Mouse (Mus musculus) cerebellum, postnatal 36 days (tissue): Measurements from ENCODE around the gene Aldh3b3.
A peak's percentile ranks its signal among the peaks of the same experiment; 100 is the strongest.

ENCODE experiments used
- DNase-seq, 2 experiments: peaks; one replicate each; pipeline ENCODE4 v3.0.0; 2021 to 2022; ENCODE audit warnings: mixed read lengths in 2 of 2

Aldh3b3 gene

DNA sequence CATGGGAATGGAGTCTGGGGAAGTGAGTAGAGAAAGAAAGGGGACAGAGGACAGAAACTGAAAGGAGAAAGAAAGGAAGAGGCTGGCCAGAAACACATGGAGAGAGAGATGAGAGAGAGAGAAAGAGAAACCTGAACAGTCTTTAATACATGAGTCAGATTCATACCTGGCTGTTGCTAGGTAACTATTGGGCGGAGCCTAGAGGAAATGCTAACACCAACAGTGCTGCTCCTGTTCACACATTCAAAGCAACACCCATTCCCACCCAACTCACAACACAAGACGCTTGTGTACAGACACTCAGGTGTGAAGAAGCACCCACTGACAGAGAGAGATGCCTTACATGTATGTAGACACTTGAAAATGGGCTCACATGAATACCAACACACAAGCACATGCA lies 17.4 kb downstream of the Aldh3b3 start:
- no peak for DNase-seq

GRCm38 (mm10) chr19:3980309-3980708 lies 21.9 kb downstream of the Aldh3b3 start:
- peak; percentile 73 to 83 for DNase-seq

DNA sequence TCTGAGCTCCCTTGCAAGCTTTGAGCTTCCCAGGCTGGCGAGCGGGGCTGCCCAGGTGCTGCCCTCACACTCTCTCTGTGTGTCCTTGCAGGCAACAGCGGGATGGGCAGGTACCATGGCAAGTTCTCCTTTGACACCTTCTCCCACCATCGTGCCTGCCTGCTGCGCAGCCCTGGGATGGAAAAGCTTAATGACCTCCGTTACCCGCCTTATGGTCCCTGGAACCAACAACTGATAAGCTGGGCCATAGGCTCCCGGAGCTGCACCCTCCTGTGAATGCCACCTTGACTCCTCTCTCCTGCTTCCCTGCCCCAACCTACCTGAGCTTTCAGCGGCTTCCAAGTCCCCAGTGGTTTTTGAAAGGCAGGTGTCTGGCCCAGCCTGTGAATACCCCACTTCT lies 22.5 kb downstream of the Aldh3b3 start:
- no peak for DNase-seq

DNA sequence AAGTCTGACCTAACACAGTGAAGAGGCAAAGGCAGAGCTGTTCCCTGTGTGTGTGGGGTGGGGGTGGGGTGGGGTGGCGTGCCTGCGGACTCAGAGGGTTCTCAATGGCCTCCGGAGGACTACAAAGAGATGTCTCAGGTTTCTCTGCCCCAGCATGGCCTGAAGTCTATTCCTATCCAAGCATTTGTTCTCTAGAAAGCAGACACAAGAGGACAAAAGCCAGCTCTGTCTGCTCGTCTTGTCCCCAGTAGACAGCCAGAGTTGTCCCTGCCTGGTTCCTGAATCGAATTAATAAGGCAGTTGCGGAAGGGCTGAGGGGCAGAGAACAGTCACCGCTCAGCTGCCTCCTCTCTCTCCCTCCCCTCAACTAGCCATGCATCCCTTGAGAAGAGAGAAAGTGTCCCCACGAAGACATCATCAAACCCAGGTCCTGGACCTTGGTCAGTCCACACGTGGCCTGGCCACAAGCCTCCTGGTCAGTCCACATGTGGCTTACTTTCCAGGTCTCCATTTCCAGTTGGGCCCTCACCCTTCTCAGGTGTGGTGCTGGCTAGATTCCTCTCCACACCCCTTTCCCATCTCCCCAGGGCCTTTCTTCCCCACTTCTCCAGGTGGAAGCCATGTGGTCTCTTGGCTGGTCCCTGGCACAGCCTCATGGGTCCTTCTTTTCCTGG lies 25.2 kb downstream of the Aldh3b3 start:
- DNase-seq = no peak

DNA sequence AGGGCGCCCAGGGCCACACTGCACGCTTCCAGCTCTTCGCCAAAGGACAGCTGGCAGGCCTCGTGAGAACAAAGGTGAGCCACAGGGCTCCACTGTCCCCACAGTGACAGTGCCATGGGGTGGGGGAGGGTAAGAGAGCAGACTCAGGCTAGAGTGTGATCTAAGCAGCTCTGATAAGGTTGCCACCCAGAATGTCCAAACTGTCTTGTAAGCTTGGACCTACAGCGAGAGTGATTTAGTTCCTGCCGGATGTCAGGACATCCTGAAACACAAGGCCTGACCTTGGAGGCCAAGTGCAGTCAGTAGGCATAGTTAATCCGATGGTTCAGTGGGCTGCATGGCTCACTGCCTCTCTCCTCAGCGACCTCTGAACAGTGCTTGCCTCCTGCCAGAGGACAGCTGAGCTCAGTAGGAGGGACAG lies 26.8 kb downstream of the Aldh3b3 start:
- DNase-seq = no peak

DNA sequence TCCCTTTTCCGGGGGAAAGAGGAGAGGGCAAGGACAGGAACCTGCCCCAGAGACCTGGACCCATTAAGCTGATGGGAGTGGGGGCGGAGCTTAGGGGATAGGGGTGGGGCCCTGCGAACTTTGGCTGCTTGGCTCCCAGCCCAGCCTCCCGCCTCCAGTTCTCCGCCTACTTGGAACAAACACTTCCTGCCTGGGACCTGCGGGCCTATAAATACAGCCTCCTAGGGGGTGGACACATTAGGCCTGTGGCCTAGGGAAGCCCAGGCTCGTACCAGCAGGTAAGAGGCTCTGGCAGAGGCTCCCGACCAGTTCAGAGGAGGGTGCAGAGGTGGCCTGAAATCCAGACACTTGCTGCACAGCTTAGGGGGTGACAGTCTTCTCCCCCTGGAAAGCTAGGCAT lies 27.9 kb downstream of the Aldh3b3 start, which contains the start of gene Acy3:
Gene Acy3, plus strand, starts transcription at position 237 of the 400 bp plus-strand sequence.
- peak in 1 of 2 experiments; percentile 36 for DNase-seq

DNA sequence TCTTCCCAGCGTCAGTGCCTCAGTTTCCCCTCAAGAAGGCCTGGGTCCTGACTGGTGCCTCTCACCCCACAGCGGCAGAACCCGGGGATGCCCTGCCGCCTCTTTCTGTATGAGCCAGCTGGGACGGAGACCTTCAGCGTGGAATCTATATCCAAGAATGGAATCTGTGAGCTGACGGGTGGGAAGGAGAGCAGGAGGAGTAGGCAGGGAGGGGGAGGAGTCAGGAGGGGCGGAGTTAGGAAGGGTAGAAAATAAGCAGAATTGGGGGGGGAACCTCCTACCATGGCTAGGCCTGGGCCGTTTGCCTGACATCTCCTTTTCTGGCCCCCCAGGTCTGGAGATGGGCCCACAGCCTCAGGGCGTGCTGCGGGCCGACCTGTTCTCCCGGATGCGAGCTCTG lies 29.6 kb downstream of the Aldh3b3 start:
- DNase-seq = no peak

DNA sequence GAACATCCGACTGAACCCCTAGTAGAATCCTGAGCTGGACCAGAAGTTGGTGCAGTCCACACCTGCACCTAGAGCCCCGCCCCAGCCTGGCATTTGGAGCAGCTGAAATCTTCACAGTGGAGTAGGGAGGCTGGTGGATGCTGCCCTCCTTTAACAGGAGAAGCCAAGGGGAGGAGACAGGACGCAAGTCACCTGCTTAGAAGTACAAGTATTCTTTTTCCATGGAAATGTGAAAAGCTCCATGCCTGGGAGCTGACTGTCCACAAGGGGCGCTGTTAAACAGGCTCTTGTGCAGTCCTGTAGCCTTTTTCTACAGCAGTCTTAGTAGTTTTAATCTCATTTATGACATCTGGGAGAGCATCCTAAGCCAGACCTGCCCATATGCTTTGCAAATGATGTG lies 30.3 kb downstream of the Aldh3b3 start:
- no peak for DNase-seq

GRCm38 (mm10) chr19:3990804-3991203 lies 32.4 kb downstream of the Aldh3b3 start:
- DNase-seq = no peak

GRCm38 (mm10) chr19:3991562-3991961 lies 33.1 kb downstream of the Aldh3b3 start:
- no peak for DNase-seq

GRCm38 (mm10) chr19:3991966-3992365 lies 33.5 kb downstream of the Aldh3b3 start:
- no peak for DNase-seq

DNA sequence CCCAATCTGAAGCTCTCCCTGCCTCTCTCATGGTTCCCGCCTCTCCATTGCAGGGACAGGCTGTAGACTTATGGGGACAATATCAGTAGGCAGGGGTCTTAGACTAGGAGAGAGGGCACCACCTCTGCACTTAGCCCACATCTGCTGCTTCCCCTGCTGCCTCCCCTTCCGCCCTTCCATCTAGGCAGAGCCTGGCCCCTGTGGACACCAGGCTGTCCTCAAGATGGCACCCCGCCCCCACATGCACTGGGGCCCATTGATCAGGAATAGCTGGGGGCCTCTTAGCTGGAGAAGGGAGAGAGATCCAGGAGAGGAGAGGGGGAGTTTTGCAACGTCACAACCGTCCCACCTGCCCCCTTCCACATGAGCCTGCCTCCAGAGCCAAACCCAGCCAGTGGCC lies 34.0 kb downstream of the Aldh3b3 start, which contains the start of gene Tbx10:
Gene Tbx10, plus strand, starts transcription at position 337 of the 400 bp plus-strand sequence.
- no peak for DNase-seq

DNA sequence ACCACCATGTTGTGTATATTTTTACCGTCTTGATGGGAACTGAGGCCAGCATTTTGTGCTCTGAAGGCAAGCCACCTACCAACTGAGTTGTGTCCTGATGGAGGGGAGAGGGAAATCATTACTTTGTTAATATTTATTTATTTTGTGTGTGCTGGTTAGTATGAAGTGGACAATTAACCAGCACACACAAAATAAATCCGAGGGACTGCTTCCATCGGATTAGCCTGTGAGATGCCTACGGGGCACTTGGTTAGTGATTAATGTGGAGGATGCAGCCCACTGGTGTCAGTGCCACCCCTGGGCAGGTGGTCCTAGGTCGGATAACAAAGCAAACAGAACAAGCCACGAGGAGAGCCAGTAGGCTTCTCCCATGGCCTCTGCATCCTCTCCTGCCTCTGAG lies 36.5 kb downstream of the Aldh3b3 start:
- no peak for DNase-seq

- DNase-seq = no peak
These were observed 37.1 kb downstream of the Aldh3b3 start for GRCm38 (mm10) chr19:3995505-3995904.

GRCm38 (mm10) chr19:3996106-3996505 lies 37.7 kb downstream of the Aldh3b3 start:
- DNase-seq = no peak

- DNase-seq = no peak
These were observed 38.3 kb downstream of the Aldh3b3 start for GRCm38 (mm10) chr19:3996747-3997146.

- DNase-seq = no peak
These were observed 38.8 kb downstream of the Aldh3b3 start for GRCm38 (mm10) chr19:3997231-3997630.

DNA sequence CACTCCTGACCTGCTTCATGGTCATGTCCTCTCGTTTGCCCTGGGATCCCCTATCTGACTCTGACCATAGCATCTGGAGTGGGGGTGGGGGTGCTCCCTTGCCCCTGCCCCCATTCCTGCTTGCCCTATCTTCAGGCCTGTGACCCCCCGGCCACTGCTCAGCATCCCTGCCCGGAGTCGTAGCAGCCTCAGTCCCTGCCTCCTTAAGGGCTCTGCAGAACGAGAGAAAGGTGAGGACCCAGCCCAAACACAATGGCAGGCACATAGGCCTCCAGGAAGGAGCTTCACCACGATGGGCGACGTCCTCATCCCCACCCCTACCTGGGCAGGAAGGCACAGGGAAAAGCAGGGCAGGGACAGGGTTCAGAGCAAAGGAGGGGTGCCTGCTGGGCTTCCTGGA lies 39.9 kb downstream of the Aldh3b3 start:
- no peak for DNase-seq

DNA sequence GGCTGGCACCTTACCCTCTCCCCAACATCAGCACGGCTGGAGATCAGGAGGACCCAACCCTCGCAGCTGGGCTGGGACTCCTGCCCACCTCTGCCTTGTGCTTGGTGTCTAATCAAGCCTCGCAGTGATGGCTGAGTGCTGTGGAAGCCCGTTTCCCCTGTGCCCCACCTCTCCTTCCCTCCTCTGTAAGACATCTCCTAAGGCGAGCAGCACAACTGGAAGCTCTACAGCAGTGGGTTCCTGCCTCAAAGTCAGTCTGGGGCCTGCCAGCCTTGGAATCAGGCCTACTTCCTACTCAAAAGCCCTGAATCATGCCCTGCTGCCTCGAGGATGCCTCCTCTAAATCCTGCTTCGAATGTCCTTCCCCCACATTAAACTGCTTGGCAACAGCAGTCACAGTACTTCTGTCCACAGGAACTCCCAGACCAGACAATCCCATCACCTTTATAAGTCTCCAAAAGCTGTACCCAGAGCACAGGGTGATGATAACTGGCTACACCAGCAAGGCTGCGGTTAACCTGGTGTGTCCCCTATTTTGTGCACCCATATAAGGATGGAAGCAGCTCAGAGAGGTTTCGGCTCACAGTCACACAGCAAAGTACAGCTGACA lies 40.8 kb downstream of the Aldh3b3 start:
- DNase-seq = no peak

DNA sequence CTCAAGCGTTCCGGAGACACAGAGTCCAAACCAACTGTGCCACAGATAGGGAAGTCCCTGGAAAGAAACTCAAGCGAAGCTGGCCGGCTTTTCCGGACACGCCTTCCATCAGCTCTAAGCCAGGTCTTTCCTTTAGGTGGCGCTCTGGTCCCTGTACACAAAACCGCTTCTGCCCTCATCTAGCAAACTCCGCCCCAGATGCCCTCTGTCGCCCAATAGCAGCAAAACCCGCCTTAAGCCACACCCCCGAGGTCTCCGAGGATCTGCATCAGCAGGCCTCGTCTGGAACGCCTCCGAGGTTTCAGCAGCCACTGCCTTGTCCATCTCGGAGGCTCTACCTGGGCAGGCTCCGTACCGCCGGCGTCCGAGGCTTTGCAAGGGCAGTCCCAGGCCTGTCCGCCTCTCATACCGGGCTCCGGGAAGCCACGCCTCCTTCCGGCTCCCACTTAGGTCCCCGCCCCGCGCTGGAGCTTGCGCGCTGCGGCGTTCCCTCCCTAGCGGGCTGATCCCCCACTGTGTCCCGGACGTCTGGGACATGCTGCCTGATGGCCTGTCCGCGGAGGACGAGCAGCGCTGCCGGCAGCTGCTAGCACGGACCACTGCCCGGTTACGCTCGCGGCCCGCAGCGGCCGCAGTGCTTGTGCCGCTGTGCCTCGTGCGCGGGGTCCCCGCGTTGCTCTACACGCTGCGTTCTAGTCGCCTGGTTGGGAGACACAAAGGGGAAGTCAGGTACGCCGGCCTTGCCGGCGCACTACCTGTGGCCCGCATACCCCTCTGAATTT lies 41.9 kb downstream of the Aldh3b3 start, which contains the start of the genes Nudt8 and Gm49405:
Gene Nudt8, plus strand, starts transcription at position 462 of the 782 bp plus-strand sequence.
Gene Gm49405, plus strand, starts transcription at position 508 of the 782 bp plus-strand sequence.
- DNase-seq = peak; percentile 93 to 96

- no peak for DNase-seq
These were observed 42.6 kb downstream of the Aldh3b3 start for GRCm38 (mm10) chr19:4000949-4001525.

DNA sequence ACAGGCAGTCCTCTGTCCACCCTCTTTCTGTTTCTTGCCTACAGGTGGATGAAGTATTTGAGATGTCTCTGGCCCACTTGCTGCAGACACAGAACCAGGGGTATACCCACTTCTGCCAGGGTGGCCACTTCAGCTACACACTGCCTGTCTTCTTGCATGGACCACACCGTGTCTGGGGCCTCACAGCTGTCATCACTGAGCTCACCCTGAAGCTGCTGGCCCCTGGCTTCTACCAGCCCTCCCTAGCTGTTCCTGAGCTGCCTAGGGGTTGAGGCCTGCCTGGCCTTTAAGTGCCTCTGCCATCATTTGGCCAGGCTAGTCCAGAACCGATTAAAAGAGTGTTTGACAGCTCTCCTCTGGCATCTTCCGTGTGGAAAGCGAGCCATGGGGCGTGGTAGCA lies 43.3 kb downstream of the Aldh3b3 start:
- DNase-seq = no peak

DNA sequence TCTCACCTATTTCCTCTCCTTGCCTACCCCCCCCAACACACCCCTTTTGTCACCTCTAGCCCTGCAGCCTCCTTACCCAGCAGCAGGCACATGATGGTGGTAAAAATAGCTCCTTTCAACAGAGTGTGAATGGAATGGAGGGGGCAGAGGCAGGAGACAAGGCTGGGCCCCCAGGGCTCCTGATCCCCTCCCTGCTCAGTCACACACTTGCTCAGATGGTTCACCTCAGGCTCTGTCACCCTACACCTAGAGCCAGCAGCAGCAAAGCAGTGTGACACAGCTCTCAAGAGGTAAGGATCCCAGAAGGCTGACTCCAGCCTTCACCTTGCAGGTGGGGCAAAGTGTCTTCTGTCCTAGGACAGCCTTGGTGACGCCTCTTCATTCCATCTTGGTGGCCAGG lies 44.7 kb downstream of the Aldh3b3 start, which contains the start of gene Doc2g:
Gene Doc2g, plus strand, starts transcription at position 202 of the 400 bp plus-strand sequence.
- no peak for DNase-seq
